Mouse (Mus musculus): ENCODE measurements around the gene Olfr1413.

DNA sequence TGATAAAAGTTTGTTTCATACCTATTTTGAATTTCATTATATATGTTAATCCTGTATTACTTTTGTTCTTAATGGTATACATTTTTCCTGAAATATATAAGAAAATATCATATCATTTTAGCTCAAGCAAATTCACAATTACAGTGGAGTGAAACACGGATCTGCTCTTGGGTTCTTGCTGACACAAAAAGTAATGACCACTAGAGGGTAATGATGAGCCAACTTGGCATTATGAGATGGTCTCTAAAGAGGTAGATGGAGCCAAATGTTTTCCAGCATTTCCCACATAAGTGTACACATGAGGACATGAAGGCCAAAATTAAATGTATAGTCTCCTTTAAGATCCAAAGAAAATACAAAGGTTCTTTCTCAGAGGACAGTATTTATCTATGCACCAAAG, 43.4 kb downstream of the Olfr1413 start:
- TF ChIP-seq POLR2A (IDR thresholded peaks at IDR 0.05; ENCODE audit: insufficient read depth, low read depth, low read length) (no peak), CTCF (IDR thresholded peaks at IDR 0.05; ENCODE audit: insufficient read depth, low read depth, low read length) (no peak)

Measured in olfactory bulb, adult 2 months (tissue).